Mouse (Mus musculus): ENCODE results near the gene Dgkz.
A peak's percentile ranks its signal among the peaks of the same experiment; 100 is the strongest.

Gene Dgkz

GRCm38 (mm10) chr2:91975581-91976541 is at the start of gene Dgkz:
Dgkz (minus strand) TSS chr2:91975864.
- DNase-seq (ENCODE audit: low spot score in 2 of 2): no peak

GRCm38 (mm10) chr2:92025202-92025601 is 49.5 kb upstream of the Dgkz start:
- DNase-seq (ENCODE audit: low spot score in 2 of 2): no peak

- peak; percentile 27 to 46 for DNase-seq (ENCODE audit: low spot score in 2 of 2)
These were observed 48.6 kb upstream of the Dgkz start, which contains the start of gene Creb3l1 for GRCm38 (mm10) chr2:92024274-92024672. Creb3l1 (minus strand) TSS chr2:92024502.

- DNase-seq (ENCODE audit: low spot score in 2 of 2): peak in 1 of 2 experiments; percentile 6
These were observed 48.0 kb upstream of the Dgkz start for GRCm38 (mm10) chr2:92023362-92024273.

GRCm38 (mm10) chr2:92020676-92021265 is 45.1 kb upstream of the Dgkz start:
- no peak for DNase-seq (ENCODE audit: low spot score in 2 of 2)

GRCm38 (mm10) chr2:92017440-92017839 is 41.8 kb upstream of the Dgkz start:
- no peak for DNase-seq (ENCODE audit: low spot score in 2 of 2)

- peak; percentile 14 to 27 for DNase-seq (ENCODE audit: low spot score in 2 of 2)
These were observed 41.3 kb upstream of the Dgkz start for GRCm38 (mm10) chr2:92016981-92017380.

GRCm38 (mm10) chr2:92014891-92015290 is 39.2 kb upstream of the Dgkz start:
- no peak for DNase-seq (ENCODE audit: low spot score in 2 of 2)

GRCm38 (mm10) chr2:92014248-92014647 is 38.6 kb upstream of the Dgkz start:
- no peak for DNase-seq (ENCODE audit: low spot score in 2 of 2)

- DNase-seq (ENCODE audit: low spot score in 2 of 2): no peak
These were observed 37.2 kb upstream of the Dgkz start for GRCm38 (mm10) chr2:92012768-92013445.

GRCm38 (mm10) chr2:92011424-92012353 is 36.0 kb upstream of the Dgkz start:
- no peak for DNase-seq (ENCODE audit: low spot score in 2 of 2)

GRCm38 (mm10) chr2:92008623-92009404 is 33.1 kb upstream of the Dgkz start:
- DNase-seq (ENCODE audit: low spot score in 2 of 2): no peak

- DNase-seq (ENCODE audit: low spot score in 2 of 2): peak; percentile 94
These were observed 32.4 kb upstream of the Dgkz start for GRCm38 (mm10) chr2:92007933-92008622.

GRCm38 (mm10) chr2:92006983-92007921 is 31.6 kb upstream of the Dgkz start:
- DNase-seq (ENCODE audit: low spot score in 2 of 2): no peak

- no peak for DNase-seq (ENCODE audit: low spot score in 2 of 2)
These were observed 30.8 kb upstream of the Dgkz start for GRCm38 (mm10) chr2:92006491-92006890.

- no peak for DNase-seq (ENCODE audit: low spot score in 2 of 2)
These were observed 29.0 kb upstream of the Dgkz start for GRCm38 (mm10) chr2:92004617-92005016.

GRCm38 (mm10) chr2:91997905-91998608 is 22.4 kb upstream of the Dgkz start:
- DNase-seq (ENCODE audit: low spot score in 2 of 2): no peak
